Mouse (Mus musculus) gastrocnemius, adult 8-10 months (tissue): ENCODE measurements around the gene Abhd12b. TPM values are rescaled to one million over a fixed set of nuclear protein-coding genes. Genes with fewer than 3 reads are reported as not detected.
A peak's percentile ranks its signal among the peaks of the same experiment; 100 is the strongest.

Source experiments
- DNase-seq, 2 experiments: peaks; one replicate each; pipeline ENCODE4 v3.0.0; 2022; ENCODE audit warnings: low spot score in 2 of 2
- total RNA-seq, 4 experiments: library from RNA; stranded (reverse); gene quantifications; 2 replicates each; pipeline ENCODE4 v1.2.4; 2022

Gene Abhd12b
- total RNA-seq = not detected

DNA sequence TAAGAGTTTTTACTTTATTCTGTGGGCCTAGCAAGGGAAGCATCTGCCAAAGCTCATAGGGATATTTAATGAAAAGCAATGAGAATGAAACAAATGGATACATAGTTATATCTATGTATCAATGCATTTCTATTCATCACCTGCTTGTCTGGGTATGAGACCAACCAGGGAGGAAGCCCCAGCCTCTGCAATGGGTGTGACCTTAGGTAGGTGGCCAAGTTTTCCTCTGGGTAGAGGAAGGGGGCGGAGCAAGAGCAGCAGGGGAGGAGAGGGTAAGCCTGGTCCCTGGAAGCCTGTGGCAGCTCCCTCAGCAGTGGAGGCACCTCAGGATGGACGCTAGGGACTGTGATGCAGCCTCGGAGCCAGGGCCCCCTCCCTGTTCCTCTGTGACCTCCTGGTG, at the start of gene Abhd12b:
TSS of gene Abhd12b (plus strand) at position 301 of the 400 bp plus-strand sequence.
- DNase-seq = no peak

DNA sequence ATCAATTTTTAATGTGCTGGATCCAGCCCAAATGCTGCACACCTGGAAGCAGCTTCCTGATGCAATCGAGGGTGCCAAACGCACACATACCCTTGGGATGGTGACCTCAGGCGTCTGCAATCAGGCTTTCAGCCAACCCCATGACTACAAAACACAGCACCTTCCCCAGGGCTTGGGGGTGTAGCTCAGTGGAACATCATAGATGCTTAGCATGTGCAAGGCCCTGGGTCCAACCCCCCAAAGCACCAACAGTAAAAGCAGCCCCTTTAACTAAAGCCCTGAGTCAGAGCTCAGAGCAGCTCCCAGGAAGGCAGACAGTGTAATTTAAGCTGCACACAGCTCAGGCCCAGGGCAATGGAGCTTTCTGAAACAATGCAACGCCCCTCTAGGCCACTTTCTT, 49.7 kb upstream of the Abhd12b start:
- no peak for DNase-seq

DNA sequence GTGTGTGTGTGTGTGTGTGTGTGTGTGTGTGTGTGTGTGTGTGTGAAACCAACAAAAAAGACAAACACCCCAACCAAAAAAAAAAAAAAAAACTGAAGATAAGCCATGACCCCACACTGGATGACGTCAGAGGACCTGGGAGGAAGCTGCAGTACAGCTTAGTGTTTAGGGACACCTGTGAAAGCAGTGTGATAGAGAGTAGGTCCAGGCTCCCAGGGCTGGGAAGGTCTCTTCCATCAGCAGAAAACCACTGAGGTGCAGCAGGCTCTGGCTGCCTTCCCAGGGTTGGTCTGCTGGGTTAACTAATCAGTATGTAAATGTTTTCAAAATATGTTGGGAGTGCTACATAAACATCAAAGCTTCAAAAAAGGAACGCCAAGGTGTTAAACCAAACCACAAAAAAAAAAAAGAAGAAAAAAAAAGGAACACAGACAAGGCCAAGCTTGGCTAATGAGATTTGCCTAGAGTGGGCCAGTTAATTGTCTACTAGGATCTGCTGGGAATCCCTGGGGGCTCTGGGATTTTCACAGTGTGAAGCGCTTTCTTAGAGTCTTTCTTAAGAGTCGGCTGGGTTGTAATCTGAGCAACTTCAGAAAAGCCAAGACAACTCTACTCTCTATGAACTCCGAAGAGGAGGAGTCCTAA, 49.0 kb upstream of the Abhd12b start:
- no peak for DNase-seq

DNA sequence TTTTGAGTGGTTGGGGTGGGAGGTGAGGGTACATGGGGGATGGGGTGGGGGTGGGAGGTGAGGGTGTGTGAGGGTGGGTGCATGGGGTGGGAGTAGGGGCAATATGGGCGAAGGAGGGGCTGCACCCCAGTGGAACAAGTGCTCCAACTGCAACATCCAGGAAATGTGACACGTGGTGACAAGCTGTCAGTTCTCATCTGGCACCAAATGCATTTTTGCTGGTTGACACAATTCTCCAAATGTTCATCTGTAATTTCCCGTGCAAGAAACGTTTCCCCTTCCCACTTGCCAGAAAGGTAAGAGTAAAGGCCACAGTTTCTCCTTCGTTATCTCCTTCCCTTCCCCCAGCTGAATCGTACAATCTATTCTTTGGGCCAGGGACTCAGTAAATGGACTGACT, 48.1 kb upstream of the Abhd12b start:
- DNase-seq = no peak

DNA sequence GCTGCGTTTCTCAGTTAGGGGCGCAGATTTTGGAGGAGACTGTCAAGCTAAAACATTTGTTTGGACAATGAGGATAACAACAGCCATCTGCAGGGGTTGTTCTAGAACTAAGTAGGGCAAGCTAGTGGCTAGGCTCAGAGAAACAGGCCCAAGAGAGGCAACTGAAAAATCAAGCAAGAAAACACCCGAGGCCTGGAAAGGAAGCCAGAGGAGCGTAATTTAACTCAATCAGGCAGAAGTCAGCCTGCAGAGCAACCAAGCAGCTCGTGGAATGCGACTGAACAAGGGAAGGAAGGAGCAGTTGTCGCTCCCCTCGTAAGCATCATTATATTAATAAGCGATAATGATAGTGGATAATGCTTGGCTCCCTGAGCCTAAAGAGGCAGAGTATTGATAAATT, 47.4 kb upstream of the Abhd12b start:
- DNase-seq = no peak

DNA sequence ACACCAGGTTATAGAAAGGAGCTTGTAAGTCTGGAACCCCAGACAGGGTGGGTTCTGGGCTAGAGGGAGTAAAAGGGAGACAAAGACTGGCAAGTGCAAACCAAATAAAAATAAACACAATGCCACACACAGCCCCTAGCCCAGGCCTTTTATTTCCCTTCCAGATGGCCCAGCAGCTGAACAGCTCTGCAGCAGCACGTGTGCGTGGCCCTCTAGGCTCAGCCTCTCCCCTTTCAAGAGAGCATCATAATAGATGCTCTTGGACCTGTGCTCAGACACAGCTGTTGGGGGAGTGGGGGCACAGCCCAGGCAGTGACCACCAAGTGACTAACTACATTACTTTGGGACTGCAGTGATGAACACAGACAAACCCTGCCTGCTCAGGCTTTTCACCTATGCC, 45.8 kb upstream of the Abhd12b start:
- no peak for DNase-seq

DNA sequence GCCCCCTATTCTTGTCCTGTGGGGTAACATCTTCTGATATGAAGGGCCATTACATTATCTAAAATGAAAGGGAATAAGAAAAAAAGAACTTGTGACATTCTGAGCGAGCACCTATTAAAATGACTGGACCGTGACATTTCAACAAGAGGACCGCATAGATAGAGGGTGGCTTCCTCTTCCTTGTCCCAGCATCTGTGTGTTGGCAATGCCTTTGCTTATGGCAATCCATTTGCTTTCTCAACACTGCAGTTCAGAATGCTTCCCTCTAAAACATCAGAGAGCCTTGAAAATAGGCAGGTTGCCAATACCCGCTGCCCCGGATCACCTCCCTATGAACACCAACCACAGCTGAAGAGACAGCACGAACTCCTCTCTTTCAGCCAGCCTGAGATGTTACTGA, 44.0 kb upstream of the Abhd12b start:
- DNase-seq = no peak

DNA sequence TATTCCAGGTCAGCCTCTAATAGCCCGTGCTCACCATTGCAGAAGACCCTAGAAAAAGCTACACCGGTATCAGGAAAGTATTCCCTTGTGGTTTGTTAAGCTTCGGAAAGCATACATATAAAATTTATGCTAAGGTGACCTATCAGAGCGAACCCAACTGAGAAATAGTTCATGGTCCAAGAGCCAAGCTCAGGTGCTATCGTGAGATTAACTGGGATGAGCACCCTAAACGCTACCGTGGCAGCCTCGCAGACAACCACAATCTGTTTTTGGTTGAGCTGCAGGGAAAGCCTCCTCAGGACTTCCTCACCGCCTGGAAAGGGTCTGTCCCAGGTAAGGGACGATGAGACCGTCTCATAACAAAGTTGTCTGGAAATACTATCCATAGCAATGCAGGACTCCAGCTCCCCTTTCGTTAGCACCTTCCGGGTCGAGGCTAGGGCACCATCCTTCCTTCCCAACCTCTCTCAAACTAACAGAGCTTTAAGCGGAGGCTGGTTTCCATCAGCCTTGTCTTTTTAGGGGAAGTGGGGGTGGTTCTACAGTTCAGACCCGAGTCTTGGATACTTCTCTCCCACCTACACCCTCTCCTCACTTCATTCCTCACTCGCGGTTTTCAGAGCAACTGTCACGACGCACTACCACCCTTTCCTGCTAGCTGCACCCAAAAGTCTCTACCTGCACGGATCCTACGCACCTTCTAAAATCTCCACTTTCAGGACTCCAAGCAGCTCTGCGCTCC, 43.4 kb upstream of the Abhd12b start:
- DNase-seq = no peak

DNA sequence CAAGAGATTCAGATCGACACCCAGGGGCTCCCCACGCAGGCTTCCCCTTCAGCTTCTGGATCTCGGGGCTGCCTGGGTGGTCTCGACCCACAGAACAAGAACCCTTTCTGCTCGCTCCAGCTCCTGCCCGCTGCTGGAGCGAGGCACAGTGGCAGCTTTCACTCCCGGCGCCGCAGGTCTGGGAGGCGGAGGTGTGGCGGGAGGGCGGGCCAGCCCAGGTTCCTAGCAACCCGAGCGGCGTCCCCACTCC, 42.9 kb upstream of the Abhd12b start:
- DNase-seq = no peak

DNA sequence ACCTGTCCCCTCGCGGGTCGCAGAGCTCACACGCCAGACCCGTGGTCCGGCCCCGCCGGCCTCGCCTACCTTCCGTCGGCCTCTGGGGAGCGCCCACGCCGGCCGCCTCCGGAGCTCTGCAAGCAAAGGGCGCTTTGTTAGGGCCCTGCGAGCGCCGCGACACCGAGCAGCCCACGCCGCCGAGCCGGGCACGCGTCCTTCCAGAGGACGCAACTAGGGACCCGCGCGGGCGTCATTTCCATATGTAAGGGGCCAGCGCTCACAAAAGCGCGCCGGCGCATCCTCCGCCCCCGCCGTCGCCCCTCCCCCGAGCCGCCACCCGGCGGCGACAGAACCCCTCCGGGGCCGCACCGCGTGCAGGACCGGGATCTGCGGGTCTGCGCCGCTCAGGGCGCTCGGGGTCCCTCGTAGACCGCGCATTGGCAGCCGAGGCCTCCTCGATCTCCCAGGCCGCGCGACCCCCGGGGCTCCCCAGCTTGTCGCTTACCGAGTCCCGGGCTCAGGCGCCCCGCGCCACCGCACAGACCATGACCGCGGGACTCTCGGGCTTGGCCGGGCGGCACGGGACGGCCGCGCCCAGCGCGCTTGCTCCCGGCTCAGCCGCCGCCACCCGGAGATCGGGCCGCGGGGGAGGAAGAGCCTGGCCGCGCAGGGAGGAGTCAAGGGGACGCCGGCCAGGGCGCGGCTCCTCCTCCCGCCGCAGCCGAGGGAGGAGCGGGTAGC, 42.4 kb upstream of the Abhd12b start:
- peak; percentile 57 to 73 for DNase-seq

DNA sequence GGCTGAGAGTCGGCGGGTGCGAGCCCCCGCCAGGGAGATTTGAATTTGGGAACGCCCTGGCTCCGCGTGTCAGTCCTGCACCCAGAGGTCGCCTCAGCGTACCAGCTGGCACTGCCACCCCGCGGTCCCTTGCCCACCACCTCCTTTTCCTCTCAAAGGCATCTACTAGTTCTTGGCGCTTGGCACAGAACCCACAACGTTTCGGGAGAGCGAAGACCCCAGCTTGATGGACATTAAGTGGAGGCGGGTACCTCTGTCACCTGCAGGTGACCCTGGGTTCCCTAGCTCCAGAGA, 41.9 kb upstream of the Abhd12b start:
- DNase-seq = no peak

DNA sequence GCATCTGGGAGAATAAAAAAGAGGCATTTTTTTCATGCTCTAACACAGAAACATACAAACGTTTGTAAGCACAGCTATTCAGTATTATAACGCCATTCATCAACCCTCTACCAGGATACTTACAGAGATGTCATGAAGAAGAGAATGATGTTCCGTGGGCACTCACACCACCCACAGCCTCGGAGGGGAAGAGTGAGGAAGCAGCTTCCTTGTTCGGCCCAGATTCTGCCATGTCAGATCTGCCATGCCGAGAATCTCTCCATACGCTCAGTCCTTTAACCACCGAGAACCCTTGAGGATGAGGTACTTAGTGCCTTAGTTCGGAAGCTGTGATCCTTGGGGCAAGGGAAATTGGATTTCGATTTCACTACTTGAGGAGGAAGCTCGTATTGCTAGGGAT, 40.6 kb upstream of the Abhd12b start, which contains the start of gene Nin:
TSS of gene Nin (minus strand) at position 367 of the 400 bp plus-strand sequence.
- no peak for DNase-seq

DNA sequence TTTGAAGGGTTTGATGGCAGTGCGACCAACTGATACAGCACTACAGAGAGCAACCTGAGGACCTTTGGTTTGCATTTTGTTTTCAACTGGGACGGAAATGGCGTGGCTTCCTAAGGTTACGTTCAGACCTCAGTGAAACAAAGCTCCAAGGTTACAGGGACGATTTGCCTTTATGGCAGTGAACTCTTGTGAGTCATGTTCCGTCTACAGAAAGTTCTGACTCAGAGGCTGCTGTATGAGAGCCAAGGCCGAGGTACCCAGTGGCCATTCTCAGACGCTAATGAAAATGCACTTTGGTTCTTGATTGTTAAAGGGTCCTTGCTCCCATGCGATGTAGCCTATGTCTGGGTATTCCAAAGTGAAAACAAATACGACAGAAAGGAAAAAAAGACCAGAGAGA, 36.8 kb upstream of the Abhd12b start:
- no peak for DNase-seq

DNA sequence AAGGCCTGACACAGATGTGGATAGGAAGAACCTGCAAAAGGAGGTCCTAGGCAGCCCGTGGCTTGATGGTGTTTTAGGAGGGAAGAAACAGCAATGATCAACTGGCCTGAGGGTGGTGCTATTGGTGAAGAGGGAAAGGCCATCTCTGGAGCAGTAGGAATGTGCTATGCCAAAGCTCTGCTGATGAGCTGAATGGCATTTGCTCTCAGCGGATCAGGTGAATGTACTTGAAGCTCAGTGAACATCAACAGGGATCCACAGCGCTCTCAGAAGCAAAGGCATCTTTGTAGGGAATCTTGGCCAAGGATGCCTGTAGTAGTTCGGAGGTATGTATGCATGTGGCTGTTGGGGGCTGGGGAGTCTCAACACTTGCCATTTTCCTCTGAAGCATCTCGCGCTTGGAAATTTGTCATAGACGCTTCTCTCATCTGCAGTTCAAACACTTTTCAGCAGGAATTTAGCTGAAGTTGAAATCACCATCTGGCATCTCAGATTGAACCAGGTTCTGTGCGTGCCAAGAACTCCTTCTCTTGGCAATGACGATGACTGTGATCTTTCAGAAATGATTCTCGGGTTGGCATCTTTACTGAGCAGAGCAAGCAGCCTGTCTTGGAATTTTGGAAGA, 35.1 kb upstream of the Abhd12b start:
- DNase-seq = no peak

DNA sequence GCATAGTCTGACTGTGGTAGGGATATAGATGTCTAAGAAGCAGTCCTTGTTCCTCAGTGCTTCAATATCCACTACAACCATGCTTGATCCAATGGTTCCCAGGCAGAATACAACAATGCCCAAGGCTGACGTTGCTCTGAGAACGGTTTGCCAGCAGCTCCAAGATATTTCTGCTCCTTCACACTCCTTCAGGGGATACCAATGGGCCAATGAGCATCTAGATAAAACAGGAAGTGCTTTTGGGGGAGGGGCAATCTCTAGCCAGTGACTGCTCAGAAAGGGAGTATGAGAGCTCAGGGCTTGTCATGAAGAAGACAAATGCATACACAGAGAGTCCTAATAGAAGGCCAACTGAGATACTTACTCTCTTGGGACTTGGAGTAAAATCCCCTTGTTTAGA, 34.4 kb upstream of the Abhd12b start:
- DNase-seq = no peak

DNA sequence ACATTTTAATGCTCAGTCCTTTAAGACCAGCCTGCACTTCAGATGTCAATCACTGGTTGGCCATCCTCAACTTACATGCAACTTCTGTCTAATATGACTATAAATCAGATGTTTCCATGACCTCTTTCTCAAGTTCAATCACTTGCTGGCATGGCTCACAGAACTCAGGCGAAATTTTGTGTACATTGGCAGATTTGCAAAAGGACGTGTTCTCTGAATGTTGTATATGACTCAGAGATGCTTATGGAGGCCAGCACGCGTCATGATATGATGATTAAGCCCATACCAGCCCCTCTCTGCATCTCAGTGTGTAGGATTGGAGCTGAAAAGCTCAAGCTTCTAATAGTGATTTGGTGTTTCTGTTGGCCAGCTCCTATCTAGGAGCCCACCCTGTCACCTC, 27.3 kb upstream of the Abhd12b start:
- DNase-seq = no peak

DNA sequence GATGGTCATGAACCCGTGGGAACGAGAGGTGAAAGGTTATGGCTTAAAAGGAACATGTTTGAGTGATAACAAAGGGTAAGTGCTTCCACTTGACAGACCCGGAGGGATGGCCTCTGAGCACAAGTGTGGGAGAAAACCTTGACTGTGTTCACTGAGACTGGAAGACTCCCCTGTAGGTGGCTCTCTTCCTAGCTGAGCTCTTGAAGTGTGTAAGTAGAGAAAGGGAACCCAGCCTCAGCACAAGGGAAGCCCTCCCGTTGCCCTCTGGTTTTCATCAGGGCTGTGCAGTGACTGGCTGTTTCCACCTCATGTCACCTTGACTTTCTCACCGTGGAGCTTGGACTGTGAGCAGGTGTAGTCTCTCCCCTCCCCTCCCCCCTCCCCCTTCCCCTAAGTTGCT, 24.8 kb upstream of the Abhd12b start:
- no peak for DNase-seq

DNA sequence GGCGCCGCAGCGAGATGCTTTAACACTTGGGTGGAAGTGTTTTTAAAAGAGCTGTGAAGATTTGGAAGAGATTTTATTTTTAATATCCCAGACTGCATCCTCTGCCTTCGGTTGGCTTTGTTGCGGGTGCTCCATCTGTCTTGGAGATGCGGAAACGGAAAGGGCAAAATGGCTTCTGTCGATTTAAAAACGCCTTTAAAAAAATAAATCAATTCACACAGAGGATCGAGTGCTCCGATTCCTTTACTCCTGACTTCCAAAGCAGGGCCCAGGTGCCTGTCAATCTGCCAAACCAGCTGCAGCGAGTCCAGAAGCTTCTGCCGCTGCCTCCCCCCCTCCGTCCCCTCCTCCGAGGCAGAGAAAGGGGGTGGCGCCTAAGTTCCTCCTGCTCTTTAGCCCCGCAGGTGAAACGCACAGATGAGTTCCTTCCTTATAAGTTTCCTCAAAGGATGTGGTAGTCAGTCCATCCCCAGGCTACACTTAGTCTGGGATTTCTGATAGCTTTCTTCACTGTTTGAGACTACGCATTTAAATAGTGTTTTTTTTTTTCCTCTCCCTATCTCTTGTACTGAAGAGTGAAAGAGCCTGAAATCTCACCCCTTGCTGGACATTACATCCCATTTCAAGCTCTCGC, 22.8 kb upstream of the Abhd12b start:
- peak in 1 of 2 experiments; percentile 31 for DNase-seq

DNA sequence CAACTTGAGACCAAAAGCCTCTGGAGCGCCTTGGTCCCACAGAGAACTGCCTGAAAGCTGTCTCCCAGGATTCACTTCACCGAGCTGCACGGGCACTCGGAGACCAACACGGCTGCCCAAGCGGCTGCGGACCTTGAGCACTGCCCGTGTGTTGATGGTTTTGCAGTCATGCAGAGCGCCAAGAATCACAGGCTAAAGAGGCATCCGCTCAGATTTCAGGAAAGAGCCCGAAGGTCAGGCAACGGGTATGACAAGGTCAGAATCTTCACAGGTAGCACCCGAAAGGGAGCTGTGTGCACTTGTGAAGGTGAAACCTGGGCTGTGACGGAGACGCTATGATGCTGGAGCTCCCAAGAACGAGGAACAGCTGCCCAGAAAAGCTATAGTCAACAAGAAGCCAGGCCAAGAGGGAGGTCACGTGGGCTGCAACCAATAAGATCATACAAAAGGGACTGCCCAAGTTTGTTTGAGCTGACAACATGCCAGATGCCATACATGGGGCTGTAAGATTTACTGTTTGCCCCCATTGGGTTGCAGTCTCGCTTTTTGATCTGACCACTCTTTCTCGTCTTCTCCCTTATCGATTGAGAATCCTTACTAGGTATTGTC, 19.2 kb upstream of the Abhd12b start:
- no peak for DNase-seq

DNA sequence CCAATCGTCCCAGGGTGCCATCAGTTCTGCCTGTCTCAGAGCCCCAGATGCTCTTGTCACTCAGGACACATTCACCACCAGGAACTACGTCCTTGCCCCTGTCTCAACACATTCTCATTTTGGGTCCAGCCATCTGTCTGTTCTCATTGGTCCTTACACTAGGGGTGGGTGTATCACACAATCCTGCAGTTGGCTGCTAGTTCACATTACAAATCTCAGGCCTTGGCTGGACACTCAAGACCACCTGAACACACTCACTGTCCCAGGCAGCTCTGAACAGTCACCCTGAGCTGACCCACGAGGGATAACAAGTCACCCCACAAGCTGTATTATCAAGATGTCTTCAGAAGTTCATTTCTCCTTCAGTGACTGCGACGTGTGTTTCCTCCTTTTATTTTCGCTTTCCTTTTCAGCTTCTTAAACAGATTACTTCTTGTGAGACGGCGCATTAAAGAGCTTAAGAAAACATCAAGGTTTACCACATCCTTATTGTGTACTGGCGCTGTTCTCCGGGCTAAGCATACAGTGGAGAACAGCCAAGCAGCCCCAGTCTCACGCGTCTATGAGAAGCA, 17.7 kb upstream of the Abhd12b start:
- DNase-seq = no peak

DNA sequence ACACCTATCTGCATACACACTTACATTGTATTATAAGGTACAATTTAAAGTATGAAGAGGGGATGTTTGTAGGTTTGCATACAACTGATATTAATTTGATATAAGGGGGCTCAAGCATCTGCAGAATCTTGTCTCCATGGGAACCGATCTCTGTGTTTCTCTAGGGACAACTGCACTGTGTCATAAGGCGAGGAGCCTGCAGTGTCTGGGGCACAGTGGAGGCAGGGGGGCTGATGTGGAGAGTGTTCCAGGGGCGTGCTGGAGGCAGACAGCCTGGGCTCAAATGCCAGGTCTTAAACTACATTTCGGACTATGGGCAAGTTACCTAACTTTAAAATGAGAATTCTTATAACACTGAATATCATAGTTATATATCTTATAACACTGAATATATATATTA, 16.8 kb upstream of the Abhd12b start:
- DNase-seq = no peak
